ENCODE assay signal across 8 mouse cellular contexts in genomic region chr8:83653662-83654017, GRCm38 (mm10). TPM values are rescaled to one million over a fixed set of nuclear protein-coding genes. Genes with fewer than 3 reads are reported as not detected.
A peak's percentile ranks its signal among the peaks of the same experiment; 100 is the strongest.
DNase-seq lines count a peak whose midpoint lies in the region; ATAC-seq and TF ChIP-seq lines count a peak whose summit lies in the region.

No protein-coding gene starts in this region.

- H3K27ac ChIP-seq in spleen, adult 2 months (ENCODE audit: insufficient read depth, low read length): no peak overlapping the region
- 0 out of 2 replicates have a peak overlapping the region, but pooled peaks have one; percentile 15 for H3K27ac ChIP-seq in limb, embryonic 14.5 days (replicated peaks; ENCODE audit: low read depth, low read length)
- H3K27ac ChIP-seq in stomach, embryonic 15.5 days: peak overlapping the region; percentile 90

- TF ChIP-seq POLR2A in spleen, adult 2 months (IDR thresholded peaks at IDR 0.05; ENCODE audit: low read depth, low read length): no peak
- no peak for TF ChIP-seq POLR2A in limb, embryonic 14.5 days (IDR thresholded peaks at IDR 0.05; ENCODE audit: borderline replicate concordance, extremely low read depth, insufficient read depth, insufficient read length)

- DNase-seq in cerebellum, adult 9-10 months: peak; percentile 36
- DNase-seq in cerebellum, adult 11-12 months: no peak
- DNase-seq in spleen, adult 2 months (ENCODE audit: low read depth in 1 of 2, low spot score in 2 of 2): no peak
- no peak for DNase-seq in spleen, adult 18-20 months
- no peak for DNase-seq in limb, embryonic 14.5 days (ENCODE audit: low spot score)
- no peak for DNase-seq in ovary, postnatal 10 days (ENCODE audit: low spot score)
- DNase-seq in gastrocnemius, postnatal 36 days: no peak

- no peak for TF ChIP-seq CTCF in spleen, adult 2 months (IDR thresholded peaks at IDR 0.05; ENCODE audit: extremely low read depth, insufficient read depth, insufficient read length, insufficient replicate concordance)

- H3K36me3 ChIP-seq in spleen, adult 2 months (ENCODE audit: control insufficient read depth, insufficient read depth, low read length): no peaks in the 10 kb centered on the region
- peaks cover 14% of the 10 kb centered on the region for H3K36me3 ChIP-seq in limb, embryonic 14.5 days (ENCODE audit: control insufficient read depth, insufficient read depth, low read length)
- H3K36me3 ChIP-seq in stomach, embryonic 15.5 days: no peaks in the 10 kb centered on the region

- H3K27me3 ChIP-seq in spleen, adult 2 months (ENCODE audit: control insufficient read depth, insufficient read depth, low read length): no peaks in the 10 kb centered on the region; the same call in 1 of the 2 replicates
- no peaks in the 10 kb centered on the region for H3K27me3 ChIP-seq in limb, embryonic 14.5 days (ENCODE audit: control insufficient read depth, insufficient read depth, low read length)
- H3K27me3 ChIP-seq in stomach, embryonic 15.5 days (replicated peaks): no peaks in the 10 kb centered on the region

- ATAC-seq in limb, embryonic 14.5 days (ENCODE audit: low FRiP score, low read depth): no peak
- ATAC-seq in stomach, embryonic 15.5 days (ENCODE audit: insufficient read depth, low FRiP score, low read depth): no peak

- H3K4me2 ChIP-seq in limb, embryonic 14.5 days (replicated peaks; ENCODE audit: low read depth, low read length, severe bottlenecking): peak overlapping the region; percentile 82
- H3K4me2 ChIP-seq in stomach, embryonic 15.5 days: peak overlapping the region; percentile 84

- no peaks in the 10 kb centered on the region for H3K9me3 ChIP-seq in limb, embryonic 14.5 days (ENCODE audit: control insufficient read depth, low read length)
- no peaks in the 10 kb centered on the region for H3K9me3 ChIP-seq in stomach, embryonic 15.5 days

- H3K4me3 ChIP-seq in spleen, adult 2 months (ENCODE audit: extremely low read depth, insufficient read depth, insufficient read length): peak overlapping the region; percentile 6
- peak overlapping the region; percentile 89 for H3K4me3 ChIP-seq in limb, embryonic 14.5 days (replicated peaks; ENCODE audit: low read length)
- H3K4me3 ChIP-seq in stomach, embryonic 15.5 days (replicated peaks): peak overlapping the region; percentile 79

- H3K9ac ChIP-seq in limb, embryonic 14.5 days (ENCODE audit: low read depth, low read length, severe bottlenecking): peak overlapping the region; percentile 78
- H3K9ac ChIP-seq in stomach, embryonic 15.5 days: peak overlapping the region; percentile 75; the same call in 1 of the 2 replicates

- intact Hi-C loops in gastrocnemius, postnatal 36 days (cut with DNase I): no loop called here

- WGBS in spleen, adult 2 months: 30% methylated on average over 10 of the region's 10 CpGs
- WGBS in limb, embryonic 14.5 days: 42% methylated on average over 10 of the region's 10 CpGs
- WGBS in stomach, embryonic 15.5 days: 29% methylated on average over 10 of the region's 10 CpGs

- H3K4me1 ChIP-seq in spleen, adult 2 months (ENCODE audit: control insufficient read depth, insufficient read depth, insufficient read length): peaks cover 15% of the 10 kb centered on the region
- peaks cover 12% of the 10 kb centered on the region for H3K4me1 ChIP-seq in limb, embryonic 14.5 days (ENCODE audit: control insufficient read depth, insufficient read depth, low read length)
- H3K4me1 ChIP-seq in stomach, embryonic 15.5 days: peaks cover 19% of the 10 kb centered on the region

RNA-seq across cellular contexts. Expression of gene Gipc1, which starts 1.2 kb away (rescaled TPM):
- polyA plus RNA-seq in spleen, adult 2 months (2012; rRNA removed): 27.7 and 32.5 TPM in 2 replicates
- 100 and 102 TPM in 2 replicates for polyA plus RNA-seq in limb, embryonic 14.5 days (2012; rRNA removed)
- 134 and 138 TPM in 2 replicates for polyA plus RNA-seq in limb, embryonic 14.5 days (2014; fragmentation: Nextera tagmentation; extraction: Ambion mirVana)
- polyA plus RNA-seq in stomach, embryonic 15.5 days (2015; fragmentation: Nextera tagmentation; extraction: Ambion mirVana): 183 and 191 TPM in 2 replicates
- 10 to 100 TPM; 16.7 to 17.8 TPM for total RNA-seq in gastrocnemius, postnatal 36 days (2021)

RNA-seq across cellular contexts. Expression of gene Ptger1, which starts 12.8 kb away (rescaled TPM):
- 2.3 TPM in 2 replicates for polyA plus RNA-seq in spleen, adult 2 months (2012; rRNA removed)
- 2.7 and 2.8 TPM in 2 replicates for polyA plus RNA-seq in limb, embryonic 14.5 days (2012; rRNA removed)
- 0.40 and 0.83 TPM in 2 replicates for polyA plus RNA-seq in limb, embryonic 14.5 days (2014; fragmentation: Nextera tagmentation; extraction: Ambion mirVana)
- polyA plus RNA-seq in stomach, embryonic 15.5 days (2015; fragmentation: Nextera tagmentation; extraction: Ambion mirVana): 4.4 and 5.4 TPM in 2 replicates
- total RNA-seq in gastrocnemius, postnatal 36 days (2021): under 1 TPM; 0.10 to 0.12 TPM

RNA-seq across cellular contexts. Expression of gene Pkn1, which starts 45.3 kb away (rescaled TPM):
- 165 and 208 TPM in 2 replicates for polyA plus RNA-seq in spleen, adult 2 months (2012; rRNA removed)
- 46.9 and 47.4 TPM in 2 replicates for polyA plus RNA-seq in limb, embryonic 14.5 days (2012; rRNA removed)
- 24.3 and 29.3 TPM in 2 replicates for polyA plus RNA-seq in limb, embryonic 14.5 days (2014; fragmentation: Nextera tagmentation; extraction: Ambion mirVana)
- 29.2 and 34.8 TPM in 2 replicates for polyA plus RNA-seq in stomach, embryonic 15.5 days (2015; fragmentation: Nextera tagmentation; extraction: Ambion mirVana)
- 10 to 100 TPM; 30.6 to 33.7 TPM for total RNA-seq in gastrocnemius, postnatal 36 days (2021)

RNA-seq across cellular contexts. Expression of gene Dnajb1, which starts 45.6 kb away (rescaled TPM):
- 24.9 and 30.8 TPM in 2 replicates for polyA plus RNA-seq in spleen, adult 2 months (2012; rRNA removed)
- 42.6 and 43.7 TPM in 2 replicates for polyA plus RNA-seq in limb, embryonic 14.5 days (2012; rRNA removed)
- 51.3 and 58.9 TPM in 2 replicates for polyA plus RNA-seq in limb, embryonic 14.5 days (2014; fragmentation: Nextera tagmentation; extraction: Ambion mirVana)
- 55.1 and 62.6 TPM in 2 replicates for polyA plus RNA-seq in stomach, embryonic 15.5 days (2015; fragmentation: Nextera tagmentation; extraction: Ambion mirVana)
- 1 to 10 TPM; 5.2 to 5.8 TPM for total RNA-seq in gastrocnemius, postnatal 36 days (2021)

RNA-seq across cellular contexts. Expression of gene Tecr, which starts 45.9 kb away (rescaled TPM):
- 309 and 381 TPM in 2 replicates for polyA plus RNA-seq in spleen, adult 2 months (2012; rRNA removed)
- polyA plus RNA-seq in limb, embryonic 14.5 days (2012; rRNA removed): 595 and 783 TPM in 2 replicates
- 586 and 589 TPM in 2 replicates for polyA plus RNA-seq in limb, embryonic 14.5 days (2014; fragmentation: Nextera tagmentation; extraction: Ambion mirVana)
- polyA plus RNA-seq in stomach, embryonic 15.5 days (2015; fragmentation: Nextera tagmentation; extraction: Ambion mirVana): 561 and 565 TPM in 2 replicates
- 100 to 1,000 TPM; 431 to 564 TPM for total RNA-seq in gastrocnemius, postnatal 36 days (2021)

Comparison
In these comparisons a context has a peak if more than half of its experiments do, and no peak if none do; other contexts are left out.
1. H3K4me3 ChIP-seq: peak in every context shown above with its lines; median percentile 89 in limb, embryonic 14.5 days; 79 in stomach, embryonic 15.5 days; 6 in spleen, adult 2 months.